Mouse (Mus musculus) thymus, adult 2 months (tissue): Measurements from ENCODE around the gene Zbtb20. TPM values are rescaled to one million over a fixed set of nuclear protein-coding genes. Genes with fewer than 3 reads are reported as not detected.

ENCODE experiments used
- DNase-seq: peaks from one replicate; pipeline ENCODE4 v3.0.0; 2021
- H3K27ac ChIP-seq: fragments of 200-500 bp; 2 replicates; pipeline ENCODE4 v1.5.1; 2012; ENCODE audit warnings: low read length, control low read depth; ENCODE audit not compliant: control insufficient read depth, insufficient read depth
- H3K27me3 ChIP-seq: fragments of 200-500 bp; 2 replicates; pipeline ENCODE4 v1.6.1; 2012; ENCODE audit warnings: mild to moderate bottlenecking, low read length, moderate library complexity, mixed read lengths; ENCODE audit not compliant: control insufficient read depth, insufficient read depth
- H3K36me3 ChIP-seq: fragments of 200-500 bp; 2 replicates; pipeline ENCODE4 v1.6.1; 2012; ENCODE audit warnings: mild to moderate bottlenecking, low read length, moderate library complexity; ENCODE audit not compliant: control insufficient read depth, insufficient read depth
- H3K4me1 ChIP-seq: fragments of 200-500 bp; replicated peaks from 2 replicates; pipeline ENCODE4 v1.6.1; 2012; ENCODE audit warnings: low read length; ENCODE audit not compliant: control insufficient read depth, insufficient read depth
- H3K4me3 ChIP-seq: fragments of 200-500 bp; 2 replicates; pipeline ENCODE4 v1.5.1; 2012; ENCODE audit warnings: mild to moderate bottlenecking, low read length, control low read depth, moderate library complexity; ENCODE audit not compliant: control insufficient read depth, insufficient read depth
- CTCF ChIP-seq: fragments of 200-500 bp; IDR thresholded peaks from 2 replicates; pipeline ENCODE4 v1.5.1; 2012; ENCODE audit warnings: mild to moderate bottlenecking, control low read depth, low read length, moderate library complexity, borderline replicate concordance; ENCODE audit not compliant: control insufficient read depth, poor library complexity, insufficient read depth; ENCODE audit errors: extremely low read depth
- POLR2A ChIP-seq: fragments of 200-500 bp; IDR thresholded peaks from 2 replicates; pipeline ENCODE4 v1.6.1; 2012; ENCODE audit warnings: mild to moderate bottlenecking, low read length, control low read depth, moderate library complexity; ENCODE audit not compliant: control insufficient read depth, poor library complexity, insufficient read depth; ENCODE audit errors: extremely low read depth
- WGBS: fragments of 180-500 bp; shearing (Covaris S2); methylation state at CpG from one replicate; pipeline ENCODE4 v1.1.7; 2018; 5-methylcytosine and 5-hydroxymethylcytosine counted together
- polyA plus RNA-seq: library from polyadenylated mRNA; depleted of rRNA; stranded (reverse); fragments of >200 nt; gene quantifications from 2 replicates; pipeline ENCODE4 v1.2.3, GENCODE M21; 2012

Gene Zbtb20
- polyA plus RNA-seq, 1 experiment: 19.1 TPM

GRCm38 (mm10) chr16:43484400-43484799 is 608.7 kb downstream of the Zbtb20 start:
- TF ChIP-seq CTCF (no peak), POLR2A (no peak)
- Histone ChIP-seq H3K36me3 (no peaks in the 10 kb centered on the region), H3K4me1 (no peaks in the 10 kb centered on the region), H3K27me3 (no peaks in the 10 kb centered on the region), H3K27ac (no peak overlapping the region), H3K4me3 (no peak overlapping the region)
- 91% methylated on average over 4 of the region's 4 CpGs for WGBS
- no peak for DNase-seq

DNA sequence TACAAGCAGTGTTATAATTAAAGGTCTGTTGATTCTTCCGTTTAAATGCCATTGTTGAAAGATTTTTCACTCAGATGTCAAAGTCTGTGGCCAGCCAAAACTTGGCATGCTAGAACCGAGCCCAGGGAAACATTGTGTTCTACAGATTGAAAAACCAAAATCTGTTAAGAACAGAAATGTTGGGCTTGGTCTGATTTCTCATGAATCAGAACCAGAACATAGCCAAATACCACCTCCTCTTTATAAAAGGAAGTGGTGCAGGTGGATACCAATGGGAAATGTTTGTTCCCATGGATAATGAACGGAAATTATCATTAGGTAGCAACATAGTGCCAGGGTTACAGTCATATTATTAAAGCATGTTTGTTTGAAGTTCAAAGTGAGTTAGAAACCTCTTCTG is 613.7 kb downstream of the Zbtb20 start:
- TF ChIP-seq CTCF (no peak), POLR2A (no peak)
- 97% methylated on average over 3 of the region's 3 CpGs for WGBS
- H3K4me1 ChIP-seq: no peaks in the 10 kb centered on the region

GRCm38 (mm10) chr16:43489984-43490383 is 614.3 kb downstream of the Zbtb20 start:
- Histone ChIP-seq H3K27me3 (no peaks in the 10 kb centered on the region), H3K27ac (no peak overlapping the region), H3K36me3 (no peaks in the 10 kb centered on the region), H3K4me1 (no peaks in the 10 kb centered on the region), H3K4me3 (no peak overlapping the region)
- 96% methylated on average over 12 of the region's 12 CpGs for WGBS
- TF ChIP-seq CTCF (no peak), POLR2A (no peak)
- DNase-seq: no peak

More for the DNA sequence above, 613.7 kb downstream of the Zbtb20 start:
- Histone ChIP-seq H3K27ac (no peak overlapping the region), H3K27me3 (no peaks in the 10 kb centered on the region), H3K4me3 (no peak overlapping the region), H3K36me3 (no peaks in the 10 kb centered on the region)
- no peak for DNase-seq

DNA sequence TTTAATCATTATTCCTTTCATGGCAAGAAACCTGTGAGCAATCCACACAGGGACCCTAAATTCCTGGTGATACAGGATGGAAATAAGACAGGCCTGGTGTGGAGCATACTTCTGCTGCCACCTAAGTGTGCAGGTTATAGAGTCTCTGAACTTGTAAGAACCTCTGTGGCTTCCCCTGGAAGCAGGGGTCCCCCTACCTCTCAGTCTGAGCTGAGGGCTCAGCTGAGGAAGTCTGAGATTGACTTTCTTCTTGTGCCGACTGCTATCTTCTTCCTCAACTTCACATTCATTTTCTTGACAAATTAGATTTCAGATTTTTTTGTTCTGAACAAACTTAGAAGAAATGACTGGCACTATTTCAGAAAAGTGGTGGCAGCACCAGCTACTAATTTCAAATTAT is 617.2 kb downstream of the Zbtb20 start:
- no peak overlapping the region for H3K27ac ChIP-seq
- no peaks in the 10 kb centered on the region for H3K36me3 ChIP-seq
- H3K27me3 ChIP-seq: no peaks in the 10 kb centered on the region
- no peaks in the 10 kb centered on the region for H3K4me1 ChIP-seq
- DNase-seq: no peak
- no peak for TF ChIP-seq CTCF
- TF ChIP-seq POLR2A: no peak
- 73% methylated on average over 1 of the region's 1 CpGs for WGBS
- H3K4me3 ChIP-seq: no peak overlapping the region

DNA sequence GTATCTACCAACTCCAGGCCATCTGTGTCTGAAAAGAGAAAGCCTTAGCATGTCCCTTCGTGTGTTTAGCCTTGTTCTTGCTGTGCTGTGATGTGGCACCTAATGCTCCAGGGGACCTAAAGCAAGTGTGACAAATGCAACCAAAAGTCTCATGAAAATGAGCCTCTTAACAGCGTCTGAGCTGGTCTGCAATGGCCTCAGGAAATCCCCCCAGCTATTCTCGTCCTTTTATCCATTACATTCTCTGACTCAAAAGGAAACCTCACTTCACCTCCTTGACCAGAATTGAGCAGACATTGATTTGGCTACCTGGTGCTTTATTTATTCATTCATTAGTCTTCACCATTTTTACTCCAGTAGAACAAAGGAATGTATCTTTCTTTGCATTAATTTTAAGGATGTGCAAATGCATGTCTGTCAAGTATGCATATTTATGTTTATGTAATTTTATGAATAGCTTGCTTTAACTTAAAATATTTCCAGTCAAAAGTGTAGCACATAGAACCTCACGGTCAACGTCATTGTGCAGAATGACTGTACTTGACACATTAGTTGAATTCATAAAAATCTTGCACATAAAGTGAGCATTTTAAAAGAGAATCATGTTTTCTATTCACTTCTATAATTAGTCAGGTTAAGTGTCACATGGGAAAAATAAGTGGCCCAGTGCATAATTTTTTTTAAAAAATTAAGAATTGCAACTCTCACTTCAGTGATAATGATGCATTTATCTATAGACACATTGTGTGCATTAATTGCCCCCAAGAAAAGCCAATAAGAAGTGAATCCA is 618.1 kb downstream of the Zbtb20 start:
- H3K27ac ChIP-seq: no peak overlapping the region
- H3K4me1 ChIP-seq: no peaks in the 10 kb centered on the region
- no peak overlapping the region for H3K4me3 ChIP-seq
- no peaks in the 10 kb centered on the region for H3K27me3 ChIP-seq
- TF ChIP-seq POLR2A: no peak
- no peak for TF ChIP-seq CTCF
- H3K36me3 ChIP-seq: no peaks in the 10 kb centered on the region
- 91% methylated on average over 5 of the region's 5 CpGs for WGBS
- no peak for DNase-seq

DNA sequence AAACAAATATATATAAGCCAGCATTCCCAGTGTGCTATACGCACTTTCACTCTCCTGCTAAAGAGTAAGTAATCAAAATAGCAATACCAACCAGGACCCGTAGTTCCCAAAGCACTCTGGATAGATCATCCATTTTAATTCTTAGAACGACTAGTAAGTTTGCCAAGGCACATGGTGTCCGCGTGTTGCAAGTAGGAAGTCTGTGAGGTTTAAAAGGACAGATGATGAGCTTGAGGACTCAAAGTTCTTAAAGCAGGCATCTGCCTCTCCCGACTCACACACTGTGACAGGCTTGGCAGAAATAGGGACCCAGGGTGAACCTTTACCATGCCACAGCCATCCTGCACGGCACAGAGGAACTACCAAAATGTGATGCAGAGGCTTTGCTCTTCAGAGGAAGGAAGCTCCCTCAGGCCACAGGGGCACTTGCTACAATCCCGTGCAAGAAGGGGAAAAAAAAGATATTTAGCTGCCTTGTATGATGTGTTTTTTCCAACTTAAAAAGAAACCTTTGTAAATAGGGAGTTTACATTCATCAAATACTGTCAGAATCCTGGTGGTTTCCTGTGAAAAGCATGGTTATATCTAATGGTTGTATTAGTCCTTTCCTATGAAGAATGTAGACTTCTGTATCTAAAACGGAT is 619.6 kb downstream of the Zbtb20 start:
- Histone ChIP-seq H3K27me3 (no peaks in the 10 kb centered on the region), H3K4me1 (no peaks in the 10 kb centered on the region), H3K27ac (no peak overlapping the region), H3K4me3 (no peak overlapping the region), H3K36me3 (no peaks in the 10 kb centered on the region)
- DNase-seq: no peak
- TF ChIP-seq POLR2A (no peak), CTCF (no peak)
- 74% methylated on average over 9 of the region's 9 CpGs for WGBS
